Mouse (Mus musculus) cortical plate, adult 2 months (tissue): ENCODE results near the gene Snx15.

ENCODE experiments used
- CTCF ChIP-seq: fragments of 200-500 bp; IDR thresholded peaks from 2 replicates; pipeline ENCODE4 v1.5.1; 2011; ENCODE audit warnings: mild to moderate bottlenecking, control low read depth, low read length; ENCODE audit not compliant: insufficient read depth; ENCODE audit errors: extremely low read depth
- POLR2A ChIP-seq: fragments of 200-500 bp; IDR thresholded peaks from 2 replicates; pipeline ENCODE4 v1.6.1; 2011; ENCODE audit warnings: mild to moderate bottlenecking, low read length, control low read depth; ENCODE audit not compliant: insufficient read depth; ENCODE audit errors: extremely low read depth

- TF ChIP-seq CTCF: no peak
- no peak for TF ChIP-seq POLR2A
These were observed 11.6 kb upstream of the Snx15 start for GRCm38 (mm10) chr19:6139701-6140100.
